Comparison of ENCODE assay signal across 16 mouse cellular contexts in the genomic region with DNA sequence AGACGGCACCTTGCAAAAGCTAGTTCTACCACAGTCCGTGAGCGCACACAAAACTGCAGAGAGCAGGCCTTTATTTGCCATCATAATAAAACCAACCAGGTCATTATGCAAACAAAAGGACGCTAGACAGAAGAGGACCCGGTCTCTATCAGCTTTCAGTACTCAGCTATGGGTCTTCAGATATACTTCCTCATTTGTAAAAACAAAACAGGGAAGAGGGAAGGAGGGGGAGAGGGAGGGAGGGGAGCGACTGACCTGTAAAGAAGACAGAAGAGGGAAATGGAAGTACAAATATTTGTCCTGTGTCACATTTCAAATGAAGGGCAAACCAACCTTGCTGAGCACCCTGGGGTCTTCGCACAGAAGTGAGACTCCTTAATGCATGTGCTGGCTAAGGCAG. TPM values are rescaled to one million over a fixed set of nuclear protein-coding genes. Genes with fewer than 3 reads are reported as not detected.
DNase-seq lines count a peak whose midpoint lies in the region; ATAC-seq lines count a peak whose summit lies in the region.
"Had no signal": no experiment of that assay in that cellular context is flagged by ENCODE, and none has a peak within 500 bp of the region (broad histone marks: within the 10 kb centered on the region; RNA-seq: fewer than 3 reads in every experiment).

No protein-coding gene starts in this region.

- H3K27ac ChIP-seq in liver, embryonic 15.5 days (replicated peaks): no peak overlapping the region
- H3K27ac ChIP-seq: liver, embryonic 13.5 days; midbrain, embryonic 12.5 days had no signal

- H3K4me3 ChIP-seq in liver, embryonic 15.5 days (replicated peaks): no peak overlapping the region
- H3K4me3 ChIP-seq: liver, embryonic 13.5 days; midbrain, embryonic 12.5 days had no signal

- DNase-seq in liver (no peak), A20 (ENCODE audit: low read depth, low spot score) (peak; percentile 65)
- DNase-seq in right cerebral cortex, postnatal 36 days (ENCODE audit: low spot score in 2 of 2): no peak
- DNase-seq in heart, postnatal 4 days: no peak
- no peak for DNase-seq in gastrocnemius, postnatal 14 days
- DNase-seq: adrenal gland, adult 8-10 months; cerebellum, adult 9-11 months; kidney, adult 11 months; liver, embryonic 13.5 days; right cerebral cortex, postnatal 14 days; thymus, postnatal 14 days had no signal

- peaks cover 24% of the 10 kb centered on the region for H3K4me1 ChIP-seq in liver, embryonic 15.5 days (replicated peaks)
- H3K4me1 ChIP-seq: midbrain, embryonic 12.5 days had no signal

- no peaks in the 10 kb centered on the region for H3K36me3 ChIP-seq in liver, embryonic 15.5 days (replicated peaks)
- H3K36me3 ChIP-seq: liver, embryonic 13.5 days; midbrain, embryonic 12.5 days had no signal

- H3K9ac ChIP-seq in liver, embryonic 15.5 days: no peak overlapping the region
- H3K9ac ChIP-seq: liver, embryonic 13.5 days; midbrain, embryonic 12.5 days had no signal

- H3K27me3 ChIP-seq in liver, embryonic 15.5 days: no peaks in the 10 kb centered on the region
- H3K27me3 ChIP-seq: liver, embryonic 13.5 days; midbrain, embryonic 12.5 days had no signal

- H3K4me2 ChIP-seq in liver, embryonic 15.5 days: 0 out of 2 replicates have a peak overlapping the region, but pooled peaks have one; percentile 13
- H3K4me2 ChIP-seq: liver, embryonic 13.5 days; midbrain, embryonic 12.5 days had no signal

- intact Hi-C loops in gastrocnemius, postnatal 14 days (cut with DNase I; ENCODE audit: low total_unique reads): no loop called here

- WGBS in liver, embryonic 15.5 days (ENCODE audit: insufficient replicate concordance): 44% methylated on average over 7 of the region's 7 CpGs

- H3K9me3 ChIP-seq in liver, embryonic 15.5 days (replicated peaks): no peaks in the 10 kb centered on the region
- H3K9me3 ChIP-seq: liver, embryonic 13.5 days; midbrain, embryonic 12.5 days had no signal

- no peak for ATAC-seq in liver, embryonic 15.5 days (ENCODE audit: insufficient read depth)
- ATAC-seq in granulocyte monocyte progenitor cell, adult 5-6 weeks (replicated peaks; ENCODE audit: poor library complexity, severe bottlenecking): peak; percentile 93
- peak; percentile 18; the same call in 1 of the 2 replicates for ATAC-seq in neutrophil, adult 5-6 weeks (ENCODE audit: extremely low read depth, insufficient number of reproducible peaks, low FRiP score, poor library complexity, severe bottlenecking)
- ATAC-seq: forebrain, embryonic 14.5 days had no signal

RNA-seq across cellular contexts. Expression of a gene that starts 41.0 kb away (rescaled TPM):
- polyA plus RNA-seq in liver, embryonic 15.5 days (2015; fragmentation: Nextera tagmentation; extraction: Ambion mirVana): 238 and 288 TPM in 2 replicates
- total RNA-seq in granulocyte monocyte progenitor cell, adult 5-6 weeks (2014; fragmentation: Nextera tagmentation): 2,377 and 2,618 TPM in 2 replicates
- 283 and 432 TPM in 2 replicates for total RNA-seq in granulocyte monocyte progenitor cell, adult 5-6 weeks (2017)
- 157 and 163 TPM in 2 replicates for total RNA-seq in neutrophil, adult 5-6 weeks (2017)
- total RNA-seq in heart, postnatal 4 days (2021): 100 to 1,000 TPM; 810 to 867 TPM
- total RNA-seq in gastrocnemius, postnatal 14 days (2021): 100 to 1,000 TPM; 642 to 745 TPM
